Mouse (Mus musculus): Measurements from ENCODE around the gene Slc8b1. TPM values are rescaled to one million over a fixed set of nuclear protein-coding genes. Genes with fewer than 3 reads are reported as not detected.

Slc8b1 gene
- total RNA-seq (2012; rRNA removed) (2.3 and 2.7 TPM in 2 replicates), polyA plus RNA-seq (2012; ENCODE audit: insufficient read depth in 1 of 2, insufficient read length in 2 of 2, low read depth in 1 of 2, low replicate concordance in 2 of 2, missing spikeins in 1 of 2) (1 to 10 TPM in 1 of 2 experiments, not detected in 1; 5.9 TPM)

DNA sequence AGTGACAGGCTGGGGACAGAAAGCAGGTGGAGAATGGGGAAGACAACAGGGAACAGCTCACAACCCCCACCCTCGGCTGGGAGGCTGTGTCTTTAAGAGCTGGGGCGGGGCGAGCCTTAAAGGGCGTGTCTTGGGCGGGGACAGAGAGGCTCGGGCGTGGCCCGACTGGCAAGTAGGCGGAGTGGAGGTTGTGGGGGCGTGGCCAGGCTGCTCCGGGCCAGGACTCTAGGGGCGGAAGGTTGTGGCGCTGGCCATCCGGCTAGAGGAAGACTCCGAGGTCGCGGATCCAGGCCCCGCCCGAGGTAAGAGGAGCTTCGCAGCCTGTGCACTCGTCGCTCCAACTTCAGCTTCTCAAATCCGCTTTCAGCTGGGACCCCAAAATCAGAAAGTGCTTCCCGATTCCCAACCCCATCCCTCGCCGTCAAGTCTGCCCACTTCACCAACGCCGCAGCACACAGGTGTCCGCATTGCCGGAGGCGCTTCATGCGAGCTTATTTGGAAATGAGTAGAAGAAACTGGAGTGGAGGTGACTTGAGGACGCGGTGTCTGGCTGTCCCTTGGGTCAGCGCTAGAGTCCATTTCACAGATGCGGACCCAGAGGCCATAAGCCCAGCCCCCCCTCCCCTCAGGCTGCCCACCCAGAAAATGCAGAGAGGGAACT is at the start of gene Slc8b1:
TSS of gene Slc8b1 (plus strand) at position 187 of the 661 bp plus-strand sequence.
- Histone ChIP-seq H3K27ac (ENCODE audit: control insufficient read depth, low read depth, low read length) (no peak within 1 kb of the TSS), H3K27me3 (ENCODE audit: control insufficient read depth in 1 of 2, insufficient read depth in 2 of 2, low read length in 2 of 2) (no peaks in the 10 kb centered on the region), H3K9me3 (replicated peaks; ENCODE audit: insufficient read depth, low read length) (no peaks in the 10 kb centered on the region), H3K79me2 (ENCODE audit: control insufficient read depth, insufficient read depth, low read length, poor library complexity) (no peaks in the 10 kb centered on the region; the same call in 1 of the 2 replicates), H3K4me3 (ENCODE audit: control insufficient read depth in 1 of 2, insufficient read depth in 1 of 2, low read depth in 2 of 2, low read length in 2 of 2) (peak within 1 kb of the TSS; percentile 76 to 99), H3K4me1 (ENCODE audit: control insufficient read depth in 1 of 2, insufficient read depth in 2 of 2, low read length in 2 of 2) (peaks cover 0 to 6% of the 10 kb centered on the region in 2 experiments; a peak in 1 of 4 replicates), H3K36me3 (ENCODE audit: control insufficient read depth in 1 of 2, insufficient read depth in 2 of 2, low read length in 2 of 2) (peaks cover 0 to 3% of the 10 kb centered on the region in 2 experiments; a peak in 1 of 4 replicates), H3K9ac (ENCODE audit: control insufficient read depth, low read depth, low read length, poor library complexity, severe bottlenecking) (peak within 1 kb of the TSS; percentile 76)
- peak; percentile 91 for DNase-seq (ENCODE audit: low read depth, low spot score)
- TF ChIP-seq GATA1 (IDR thresholded peaks at IDR 0.05; ENCODE audit: low read depth, low read length) (no peak), MAFK (IDR thresholded peaks at IDR 0.05; ENCODE audit: borderline replicate concordance, low read depth, low read length) (no peak), CTCF (IDR thresholded peaks at IDR 0.05 in 2 of 3, conservative IDR thresholded peaks at IDR 0.05 in 1 of 3; ENCODE audit: control insufficient read depth in 1 of 3, insufficient read depth in 1 of 3, low read depth in 2 of 3, low read length in 3 of 3, poor library complexity in 1 of 3, severe bottlenecking in 1 of 3) (no peak), USF1 (IDR thresholded peaks at IDR 0.05; ENCODE audit: low read depth, low read length) (peak; percentile 32; the same call in 1 of the 2 replicates), ZNF384 (IDR thresholded peaks at IDR 0.05; ENCODE audit: low read depth, low read length) (peak; percentile 82), SIN3A (IDR thresholded peaks at IDR 0.05; ENCODE audit: low read length) (peak; percentile 64), ZC3H11A (IDR thresholded peaks at IDR 0.05; ENCODE audit: low read depth, low read length) (no peak), ELF1 (IDR thresholded peaks at IDR 0.05; ENCODE audit: low read depth, low read length) (0 out of 2 replicates have a peak, but pooled peaks have one; percentile 23), MAZ (IDR thresholded peaks at IDR 0.05; ENCODE audit: low read depth, low read length) (peak; percentile 86), POLR2A (IDR thresholded peaks at IDR 0.05; ENCODE audit: control insufficient read depth in 1 of 2, insufficient read depth in 1 of 2, low read depth in 1 of 2, low read length in 2 of 2, poor library complexity in 1 of 2) (peak; percentile 51 to 64; a peak in 1 of 4 replicates), NELFE (IDR thresholded peaks at IDR 0.05; ENCODE audit: low read depth, low read length) (peak; percentile 59), MXI1 (IDR thresholded peaks at IDR 0.05; ENCODE audit: low read depth, low read length) (peak; percentile 30; the same call in 1 of the 2 replicates), TCF12 (IDR thresholded peaks at IDR 0.05; ENCODE audit: low read depth, low read length) (0 out of 2 replicates have a peak, but pooled peaks have one; percentile 12), MEF2A (IDR thresholded peaks at IDR 0.05; ENCODE audit: extremely low read depth, insufficient replicate concordance, low read depth, low read length, poor library complexity, severe bottlenecking) (no peak), HCFC1 (IDR thresholded peaks at IDR 0.05; ENCODE audit: low read depth, low read length) (peak; percentile 40; the same call in 1 of the 2 replicates), MYB (IDR thresholded peaks at IDR 0.05; ENCODE audit: low read depth, low read length) (no peak), MAX (IDR thresholded peaks at IDR 0.05; ENCODE audit: low read length) (peak; percentile 20; the same call in 1 of the 2 replicates)

- DNase-seq (ENCODE audit: low read depth, low spot score) = no peak
- Histone ChIP-seq H3K27ac (ENCODE audit: control insufficient read depth, low read depth, low read length) (no peak overlapping the region), H3K4me3 (ENCODE audit: control insufficient read depth in 1 of 2, insufficient read depth in 1 of 2, low read depth in 2 of 2, low read length in 2 of 2) (no peak overlapping the region), H3K9me3 (replicated peaks; ENCODE audit: insufficient read depth, low read length) (no peaks in the 10 kb centered on the region), H3K4me1 (ENCODE audit: control insufficient read depth in 1 of 2, insufficient read depth in 2 of 2, low read length in 2 of 2) (peaks cover 4 to 17% of the 10 kb centered on the region in 2 experiments), H3K79me2 (ENCODE audit: control insufficient read depth, insufficient read depth, low read length, poor library complexity) (no peaks in the 10 kb centered on the region), H3K9ac (ENCODE audit: control insufficient read depth, low read depth, low read length, poor library complexity, severe bottlenecking) (no peak overlapping the region), H3K27me3 (ENCODE audit: control insufficient read depth in 1 of 2, insufficient read depth in 2 of 2, low read length in 2 of 2) (no peaks in the 10 kb centered on the region), H3K36me3 (ENCODE audit: control insufficient read depth in 1 of 2, insufficient read depth in 2 of 2, low read length in 2 of 2) (peaks cover 0 to 5% of the 10 kb centered on the region in 2 experiments; a peak in 2 of 4 replicates)
- TF ChIP-seq MXI1 (IDR thresholded peaks at IDR 0.05; ENCODE audit: low read depth, low read length) (no peak), SIN3A (IDR thresholded peaks at IDR 0.05; ENCODE audit: low read length) (no peak), RCOR1 (IDR thresholded peaks at IDR 0.05; ENCODE audit: low read depth, low read length) (no peak), TAL1 (IDR thresholded peaks at IDR 0.05; ENCODE audit: low read length) (no peak)
Observed at GRCm38 (mm10) chr5:120461902-120462301, 49.1 kb upstream of the Slc8b1 start.
